Mouse (Mus musculus) layer of hippocampus, postnatal 14 days (tissue): ENCODE data around the gene Ablim1. TPM values are rescaled to one million over a fixed set of nuclear protein-coding genes. Genes with fewer than 3 reads are reported as not detected.

ENCODE experiments used
- DNase-seq, 2 experiments: peaks; one replicate each; pipeline ENCODE4 v3.0.0; 2021 to 2022; ENCODE audit warnings: low spot score in 2 of 2, mixed read lengths in 1 of 2
- total RNA-seq, 2 experiments: library from RNA; stranded (reverse); gene quantifications; 2 replicates each; pipeline ENCODE4 v1.2.3; 2021

Ablim1 gene
- total RNA-seq, 2 experiments from 2014 or later: 68.1 to 78.3 TPM

DNA sequence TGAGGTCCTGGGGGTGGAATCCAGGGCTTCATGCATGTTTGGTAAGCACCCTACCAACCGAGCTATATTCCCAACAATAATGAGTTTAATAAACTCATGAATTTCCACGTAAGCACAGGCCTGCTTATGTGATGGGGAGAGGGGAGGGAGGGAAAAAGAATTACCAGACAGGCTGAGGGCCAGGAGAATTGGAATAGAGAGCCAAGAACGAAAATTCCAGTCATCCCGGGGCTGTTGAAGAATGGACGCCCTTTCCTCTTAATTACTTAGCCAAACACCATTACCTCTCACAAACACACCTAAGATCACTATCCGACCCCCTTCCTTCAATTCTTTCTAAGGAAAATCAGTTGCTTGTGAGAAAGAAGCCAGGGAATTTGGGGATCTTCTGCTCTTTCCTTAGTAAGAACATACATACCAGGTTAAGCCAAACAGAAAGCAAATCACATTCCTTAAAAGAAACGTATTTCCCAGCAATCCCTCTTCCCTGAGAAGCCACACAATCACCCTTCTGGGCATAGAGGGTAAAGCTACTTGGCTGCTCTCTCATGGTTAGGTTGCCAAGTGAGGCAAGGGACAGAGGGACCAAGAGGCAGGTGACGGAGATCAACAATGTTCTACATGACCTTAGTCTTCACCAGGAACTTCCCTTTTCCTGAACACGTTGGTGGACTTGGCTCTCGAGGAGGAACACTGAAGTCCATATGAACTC is 48.2 kb downstream of the Ablim1 start:
- no peak for DNase-seq

DNA sequence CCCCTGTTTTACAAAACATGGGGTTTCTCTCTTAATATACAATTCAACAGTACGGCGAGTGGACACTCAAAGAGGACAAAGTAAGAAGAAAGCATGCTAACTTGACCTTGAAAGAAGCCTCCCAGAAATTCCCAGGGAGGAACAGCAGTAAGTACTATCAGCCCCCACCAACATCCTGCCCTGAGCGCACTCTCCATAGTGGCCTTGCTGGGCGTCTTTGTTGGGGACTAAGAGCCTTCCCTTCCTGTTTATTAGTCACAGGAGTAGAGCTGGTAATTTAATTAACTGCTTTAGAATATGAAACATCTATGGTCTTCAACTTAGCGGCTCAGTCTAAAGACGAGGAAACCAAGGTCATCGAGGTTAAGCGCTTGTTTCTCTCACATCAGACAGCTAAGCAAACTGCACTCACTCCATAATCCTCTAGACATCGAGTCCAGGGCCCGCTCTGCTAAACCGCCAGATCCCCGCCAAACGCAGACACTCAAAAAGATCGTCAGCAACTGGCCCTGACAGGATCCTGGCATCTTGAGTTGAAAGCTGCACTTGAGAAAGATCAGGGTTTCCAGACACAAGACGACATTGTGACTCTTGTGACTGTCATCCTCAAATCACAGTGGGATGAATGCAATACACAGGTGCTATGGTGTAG is 50.3 kb downstream of the Ablim1 start:
- no peak for DNase-seq

- DNase-seq: no peak
These were observed 56.9 kb downstream of the Ablim1 start for GRCm38 (mm10) chr19:57257801-57258200.

DNA sequence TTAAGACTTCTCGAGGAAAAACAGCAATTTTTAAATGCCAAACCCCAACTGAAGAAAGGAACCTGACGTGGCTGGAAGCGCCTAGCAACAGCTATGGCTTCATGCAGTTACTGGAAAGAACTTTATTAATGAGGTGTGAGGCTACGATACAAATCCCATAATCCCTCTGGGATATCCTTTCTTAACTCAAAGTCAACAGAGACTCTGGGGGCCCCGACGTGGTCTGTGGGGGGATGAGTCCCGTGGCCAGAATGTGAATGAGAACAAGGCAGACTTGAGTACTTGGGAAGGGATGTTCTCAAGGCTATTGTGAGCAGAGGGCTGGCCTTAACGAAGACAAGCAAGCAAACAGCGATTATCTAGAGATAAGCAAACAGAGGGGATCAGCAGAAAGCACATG is 58.1 kb downstream of the Ablim1 start:
- no peak for DNase-seq

DNA sequence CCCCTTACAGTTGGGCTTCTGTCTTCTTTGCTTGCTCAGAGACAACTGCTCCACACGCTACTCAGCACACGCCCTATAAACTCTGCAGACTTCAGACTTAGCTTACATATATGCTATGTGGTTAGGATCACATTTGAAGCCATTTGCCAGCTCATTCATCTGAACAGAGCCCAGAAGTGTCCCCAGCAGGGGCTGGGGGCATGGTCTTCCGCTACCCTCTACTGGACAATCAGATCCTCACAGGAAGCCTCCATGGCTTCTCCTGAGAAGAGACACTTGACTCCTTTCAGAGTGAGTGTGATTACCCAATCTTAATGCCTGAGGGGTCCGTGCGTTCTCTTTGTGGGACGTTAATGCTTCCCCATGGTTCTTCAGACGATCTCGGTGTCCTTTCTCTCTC is 59.6 kb downstream of the Ablim1 start:
- no peak for DNase-seq

DNA sequence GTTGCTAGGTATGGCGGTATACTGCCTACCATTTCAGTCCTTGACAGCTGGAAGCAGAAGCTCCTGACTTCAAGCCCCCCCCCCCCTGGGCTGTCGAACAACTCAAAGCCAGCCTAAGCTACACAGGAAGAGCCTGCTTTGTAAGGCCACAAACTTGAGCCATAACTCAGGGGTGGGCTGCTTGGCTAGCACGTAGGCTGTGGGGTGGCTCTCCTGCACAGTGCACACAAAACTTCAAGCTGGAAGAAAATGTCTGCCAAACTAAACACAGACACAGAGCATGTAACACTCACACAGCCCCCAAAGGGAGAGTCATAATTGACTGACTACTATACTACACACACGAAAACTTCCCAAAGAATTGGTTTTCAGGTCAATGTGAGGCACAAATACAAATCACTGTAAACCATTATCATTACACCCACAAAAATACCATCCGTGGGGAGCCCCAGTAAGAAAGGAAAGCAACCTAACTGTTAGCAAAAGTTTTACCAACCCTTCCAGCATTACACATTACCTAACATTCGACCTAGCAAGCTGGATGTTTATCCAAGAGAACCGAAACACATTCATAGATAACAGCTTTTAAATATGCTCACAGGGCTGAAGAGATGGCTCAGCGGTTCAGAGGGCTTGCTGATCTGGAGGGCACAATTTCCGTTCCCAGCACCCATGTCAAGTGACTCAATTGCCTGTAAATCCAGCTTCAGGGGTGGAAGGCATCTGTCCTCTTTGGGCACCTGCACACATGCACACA is 61.8 kb downstream of the Ablim1 start:
- no peak for DNase-seq

DNA sequence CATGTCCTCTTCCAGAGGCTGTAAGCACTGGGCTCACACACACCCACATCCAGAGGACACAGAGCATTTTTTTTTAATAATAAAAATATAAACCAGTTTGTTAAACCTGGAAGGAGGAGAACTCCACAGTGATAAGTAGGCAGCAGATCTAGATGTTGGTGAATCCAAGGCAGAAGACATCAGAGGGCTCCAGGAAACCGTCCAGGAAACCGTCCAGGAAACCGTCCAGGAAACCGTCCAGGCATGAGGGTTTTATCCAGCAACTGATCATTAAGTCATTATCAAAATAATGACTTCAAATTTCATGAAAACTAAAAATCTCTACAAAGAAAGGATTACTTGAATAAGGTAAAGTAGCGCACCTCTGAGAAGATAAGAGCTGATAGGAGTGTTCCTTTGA is 65.9 kb downstream of the Ablim1 start:
- no peak for DNase-seq

DNA sequence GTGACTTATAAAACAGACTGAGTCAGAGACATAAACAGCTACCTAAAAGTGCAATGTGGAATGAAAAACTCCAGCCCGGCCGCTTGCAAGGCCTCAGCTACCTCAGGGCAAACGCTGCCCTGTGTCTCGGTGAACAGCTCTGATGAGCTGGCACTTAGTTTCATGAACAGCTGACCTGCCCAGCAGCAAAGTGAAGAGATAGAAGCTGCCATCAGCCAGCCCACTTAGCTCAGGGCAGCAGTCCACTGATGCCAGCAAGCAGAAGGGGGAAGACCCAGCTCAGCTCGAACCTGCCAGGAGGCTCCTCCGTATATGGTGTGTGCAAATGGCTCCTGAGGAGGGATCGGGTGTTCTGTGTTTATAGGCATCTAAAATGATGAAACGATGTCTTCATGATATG is 67.5 kb downstream of the Ablim1 start:
- no peak for DNase-seq

- no peak for DNase-seq
These were observed 70.4 kb downstream of the Ablim1 start for GRCm38 (mm10) chr19:57244281-57244680.

DNA sequence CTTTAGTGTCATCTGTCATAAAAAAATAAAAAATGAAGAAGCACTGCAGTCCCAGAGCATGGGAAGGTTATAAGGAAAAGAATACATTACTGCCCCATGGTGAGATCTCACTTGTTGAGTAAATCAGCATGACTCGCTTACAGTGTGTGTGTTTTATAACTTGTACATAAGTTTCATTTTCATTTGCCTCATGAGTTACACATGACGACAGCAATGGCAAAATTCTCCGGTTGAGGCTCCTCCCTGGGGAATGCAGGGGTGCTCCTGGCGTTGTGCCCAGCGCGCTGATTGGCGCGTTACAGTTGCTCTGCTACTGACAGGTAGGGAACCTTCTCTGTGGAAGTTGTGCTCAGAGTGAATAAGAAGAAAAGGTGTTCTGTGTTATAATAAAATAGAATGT is 71.1 kb downstream of the Ablim1 start:
- no peak for DNase-seq

GRCm38 (mm10) chr19:57243191-57243590 is 71.5 kb downstream of the Ablim1 start:
- no peak for DNase-seq

DNA sequence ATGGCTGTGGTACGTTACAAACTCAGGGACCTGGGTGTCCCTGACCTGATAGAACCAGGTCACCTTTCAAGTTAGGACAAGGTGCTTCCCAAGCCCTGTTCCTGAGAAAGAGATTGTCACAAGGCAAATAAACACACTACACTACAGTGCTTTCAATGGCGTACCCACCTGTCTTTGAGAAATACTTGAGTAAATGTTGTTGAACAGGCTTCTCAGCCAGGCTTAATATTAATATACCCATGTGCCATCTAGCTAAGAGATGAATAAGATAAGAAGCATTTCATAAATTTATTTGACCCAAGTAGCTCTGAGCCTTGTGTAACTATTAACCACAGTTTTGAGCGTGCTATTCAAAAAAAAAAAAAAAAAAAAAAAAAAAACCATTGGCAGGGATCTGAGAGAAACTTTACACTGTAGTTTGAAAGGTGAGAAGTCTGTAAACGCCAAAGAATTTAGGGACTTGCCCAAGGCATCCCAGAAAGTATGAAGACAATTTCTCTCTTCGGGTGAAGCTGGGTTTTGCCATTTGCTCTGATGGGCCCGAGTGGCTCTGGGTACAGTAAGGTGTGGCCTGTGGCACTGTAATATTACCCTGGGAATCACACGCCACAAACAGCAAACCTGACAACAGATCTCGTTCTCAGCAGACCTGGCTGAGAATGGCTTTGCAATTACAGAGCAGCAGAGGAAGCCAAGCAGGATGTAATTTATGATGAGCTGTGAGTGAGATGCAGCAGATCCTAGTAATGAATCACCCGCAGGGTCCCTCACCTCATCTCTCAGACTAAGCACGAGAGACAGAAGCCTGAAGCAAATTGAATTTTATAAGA is 73.1 kb downstream of the Ablim1 start:
- DNase-seq: no peak

- no peak for DNase-seq
These were observed 74.5 kb downstream of the Ablim1 start for GRCm38 (mm10) chr19:57240259-57240658.

DNA sequence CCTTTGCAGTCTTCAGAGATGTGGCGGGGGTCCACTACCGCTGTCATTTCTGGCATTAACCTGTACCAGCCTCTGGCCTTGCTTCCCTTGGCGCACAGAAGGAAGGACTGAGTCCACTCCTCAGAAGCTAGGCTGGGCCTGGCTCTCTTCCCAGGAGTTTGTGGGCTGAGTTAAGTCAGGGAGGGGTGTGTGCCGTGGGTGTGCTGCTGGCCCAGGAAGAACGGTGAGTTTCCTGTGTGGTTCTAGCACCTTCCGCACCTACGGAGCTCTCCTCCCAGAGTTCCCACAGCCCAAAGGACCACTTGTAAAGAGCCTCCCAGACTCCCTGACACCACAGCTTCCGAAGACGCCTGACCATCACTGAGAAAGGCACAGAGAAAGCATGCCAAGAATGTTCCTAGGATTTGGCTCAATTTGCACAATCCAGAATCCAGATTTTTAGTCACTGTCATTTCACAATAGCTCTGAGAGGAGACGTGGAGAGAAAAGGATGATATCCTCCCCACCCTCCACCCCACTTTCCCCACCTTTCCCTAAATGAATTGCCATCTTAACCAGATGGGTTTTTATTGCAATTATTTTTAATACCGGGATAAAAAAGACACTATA is 75.4 kb downstream of the Ablim1 start:
- peak in 1 of 2 experiments; percentile 36 for DNase-seq

- DNase-seq: no peak
These were observed 76.3 kb downstream of the Ablim1 start for GRCm38 (mm10) chr19:57238461-57238860.

DNA sequence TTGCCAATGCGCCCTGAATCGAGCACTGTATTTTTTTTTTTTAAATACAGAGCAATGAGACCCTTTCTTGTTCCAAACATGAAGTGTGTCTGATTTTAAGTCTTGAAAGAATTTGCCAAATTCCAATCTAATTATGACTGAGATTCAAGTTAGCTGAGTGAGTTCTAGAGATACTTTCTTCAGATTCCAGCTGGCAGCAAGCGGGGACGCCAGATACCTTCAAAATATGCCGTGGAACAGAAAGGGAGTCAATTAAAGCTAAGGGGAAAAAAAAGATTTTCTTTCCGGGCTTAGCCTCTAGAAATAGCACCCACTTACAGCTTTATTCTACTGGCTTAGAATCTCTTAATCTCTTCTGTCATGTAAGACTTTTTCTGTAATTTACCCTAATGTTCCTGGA is 77.2 kb downstream of the Ablim1 start:
- peak in 1 of 2 experiments; percentile 40 for DNase-seq

GRCm38 (mm10) chr19:57236647-57237046 is 78.1 kb downstream of the Ablim1 start:
- DNase-seq: no peak

DNA sequence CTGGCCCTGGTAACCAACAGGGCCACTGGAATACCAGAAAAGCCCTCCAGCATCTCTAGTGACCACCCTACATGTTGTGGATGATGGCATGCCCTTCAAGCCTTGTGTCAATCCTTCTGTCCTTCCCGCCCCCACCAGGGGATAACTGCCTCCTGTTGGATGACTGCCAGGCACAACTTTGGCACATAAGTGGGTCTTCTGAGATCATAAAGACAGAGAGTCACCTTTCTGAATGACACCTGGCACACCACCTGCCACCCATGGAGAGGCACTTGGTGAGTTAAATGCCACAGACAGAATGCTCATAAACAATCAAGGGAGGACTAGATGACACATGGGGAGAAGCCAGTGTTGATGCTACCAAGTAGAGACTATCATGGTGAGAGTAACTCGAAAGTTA is 78.8 kb downstream of the Ablim1 start:
- DNase-seq: no peak

GRCm38 (mm10) chr19:57230996-57231395 is 83.7 kb downstream of the Ablim1 start:
- DNase-seq: no peak

GRCm38 (mm10) chr19:57229161-57229560 is 85.6 kb downstream of the Ablim1 start:
- no peak for DNase-seq

DNA sequence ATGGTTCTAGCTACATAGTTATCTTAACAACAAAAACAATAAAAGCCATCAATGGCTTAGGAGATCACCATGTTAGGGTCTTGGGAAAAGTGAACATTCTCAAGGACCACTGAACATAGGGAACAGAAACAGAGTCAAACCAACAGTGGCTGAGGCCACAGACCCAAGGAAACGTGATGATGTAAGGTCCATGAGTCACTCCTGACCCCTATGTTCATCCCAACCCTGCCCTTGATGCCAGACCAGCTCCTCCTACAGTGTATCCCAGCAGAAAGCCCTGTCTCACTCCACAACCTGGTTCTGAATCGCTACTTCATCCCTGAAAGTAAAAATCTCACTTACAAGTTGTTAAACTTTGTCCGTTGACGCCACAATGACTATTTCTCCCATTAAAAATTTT is 86.1 kb downstream of the Ablim1 start:
- no peak for DNase-seq
